Mouse (Mus musculus) forebrain, embryonic 16.5 days (tissue): ENCODE measurements around the gene Lama5. TPM values are rescaled to one million over a fixed set of nuclear protein-coding genes. Genes with fewer than 3 reads are reported as not detected.

Source experiments
- ATAC-seq: fragments of 200-750 bp; cut with Nextera tagmentation; 2 replicates; pipeline ENCODE4 v1.8.0; 2017; ENCODE audit warnings: mild to moderate bottlenecking, moderate library complexity
- H3K27ac ChIP-seq: fragments of 300-500 bp; sonication (generic); 2 replicates; pipeline ENCODE4 v1.5.1; 2014; ENCODE audit warnings: low read length, control low read depth
- H3K27me3 ChIP-seq: fragments of 300-500 bp; sonication (generic); replicated peaks from 2 replicates; pipeline ENCODE4 v1.6.1; 2014; ENCODE audit warnings: low read length; ENCODE audit not compliant: control insufficient read depth, insufficient read depth
- H3K36me3 ChIP-seq: fragments of 300-500 bp; sonication (generic); 2 replicates; pipeline ENCODE4 v1.6.1; 2014; ENCODE audit not compliant: control insufficient read depth, insufficient read depth
- H3K4me1 ChIP-seq: fragments of 300-500 bp; sonication (generic); replicated peaks from 2 replicates; pipeline ENCODE4 v1.6.1; 2014; ENCODE audit warnings: low read length; ENCODE audit not compliant: control insufficient read depth, insufficient read depth
- H3K4me2 ChIP-seq: fragments of 300-500 bp; sonication (generic); 2 replicates; pipeline ENCODE4 v1.6.1; 2014; ENCODE audit warnings: mild to moderate bottlenecking, low read length, control low read depth
- H3K4me3 ChIP-seq: fragments of 300-500 bp; sonication (generic); replicated peaks from 2 replicates; pipeline ENCODE4 v1.5.1; 2014; ENCODE audit warnings: mild to moderate bottlenecking, low read length, control low read depth
- H3K9ac ChIP-seq: fragments of 300-500 bp; sonication (generic); replicated peaks from 2 replicates; pipeline ENCODE4 v1.6.1; 2014; ENCODE audit warnings: low read depth, low read length, control low read depth
- H3K9me3 ChIP-seq: fragments of 300-500 bp; sonication (generic); 2 replicates; pipeline ENCODE4 v1.6.1; 2016; ENCODE audit warnings: low read length; ENCODE audit not compliant: control insufficient read depth
- WGBS: fragments of 180-500 bp; shearing (Covaris S2); extraction: QIAGEN DNeasy Blood & Tissue Kit; methylation state at CpG from one replicate; pipeline ENCODE4 v1.1.7; 2014; 5-methylcytosine and 5-hydroxymethylcytosine counted together
- polyA plus RNA-seq: library from polyadenylated mRNA; unstranded; fragments of >200 nt; fragmentation: Nextera tagmentation; extraction: Ambion mirVana; gene quantifications from 2 replicates; pipeline ENCODE4 v1.2.1, GENCODE M21; 2015

Lama5 gene
- polyA plus RNA-seq, 1 experiment from 2014 or later = 3.2 TPM

DNA sequence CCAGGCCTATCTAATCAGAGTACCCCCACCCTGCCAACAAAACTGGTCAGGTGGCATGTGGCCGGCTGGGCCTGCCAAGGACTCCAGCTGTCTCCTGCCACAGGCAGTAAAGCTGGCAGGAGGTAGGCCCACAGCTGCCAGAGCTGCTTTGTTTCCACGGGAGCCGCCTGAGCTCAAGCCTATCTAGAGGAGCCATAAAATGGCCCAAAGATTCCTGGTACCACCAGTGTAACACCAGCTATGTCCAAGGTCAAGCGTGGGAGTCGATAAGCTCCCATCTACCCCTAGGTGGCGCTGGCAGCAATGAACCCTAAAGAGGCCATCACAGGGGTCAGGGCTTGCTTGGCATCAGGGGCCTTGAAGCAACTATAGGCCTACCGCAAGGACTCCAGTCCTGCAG is 17.8 kb downstream of the Lama5 start:
- Histone ChIP-seq H3K9me3 (no peaks in the 10 kb centered on the region; the same call in 1 of the 2 replicates), H3K36me3 (no peaks in the 10 kb centered on the region), H3K9ac (no peak overlapping the region), H3K4me3 (no peak overlapping the region), H3K4me2 (no peak overlapping the region), H3K27ac (no peak overlapping the region), H3K27me3 (no peaks in the 10 kb centered on the region), H3K4me1 (peaks cover 5% of the 10 kb centered on the region; the same call in 1 of the 2 replicates)
- 58% methylated on average over 7 of the region's 7 CpGs for WGBS
- peak; percentile 59 for ATAC-seq

DNA sequence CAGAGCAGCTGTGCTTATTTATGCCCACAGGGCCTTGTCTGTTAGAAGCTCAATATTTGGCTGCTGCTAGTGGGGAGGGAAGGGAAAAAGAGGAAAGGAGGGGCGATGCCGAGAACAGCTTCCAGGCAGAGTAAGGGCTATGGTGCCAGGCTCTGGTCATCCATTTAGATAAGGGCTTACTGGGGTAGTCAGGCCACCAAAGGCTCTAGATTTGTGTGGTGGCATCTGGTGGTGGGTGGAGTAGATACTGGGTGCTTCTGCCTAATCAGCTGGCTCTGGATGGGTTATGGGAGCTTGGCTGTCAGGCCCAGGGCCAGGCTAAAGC is 19.7 kb downstream of the Lama5 start:
- Histone ChIP-seq H3K4me1 (peaks cover 5% of the 10 kb centered on the region; the same call in 1 of the 2 replicates), H3K36me3 (no peaks in the 10 kb centered on the region), H3K4me3 (no peak overlapping the region), H3K27me3 (no peaks in the 10 kb centered on the region), H3K27ac (no peak overlapping the region; the same call in 1 of the 2 replicates), H3K9ac (no peak overlapping the region), H3K4me2 (no peak overlapping the region), H3K9me3 (no peaks in the 10 kb centered on the region)
- WGBS = 75% methylated on average over 2 of the region's 2 CpGs
- no peak for ATAC-seq

DNA sequence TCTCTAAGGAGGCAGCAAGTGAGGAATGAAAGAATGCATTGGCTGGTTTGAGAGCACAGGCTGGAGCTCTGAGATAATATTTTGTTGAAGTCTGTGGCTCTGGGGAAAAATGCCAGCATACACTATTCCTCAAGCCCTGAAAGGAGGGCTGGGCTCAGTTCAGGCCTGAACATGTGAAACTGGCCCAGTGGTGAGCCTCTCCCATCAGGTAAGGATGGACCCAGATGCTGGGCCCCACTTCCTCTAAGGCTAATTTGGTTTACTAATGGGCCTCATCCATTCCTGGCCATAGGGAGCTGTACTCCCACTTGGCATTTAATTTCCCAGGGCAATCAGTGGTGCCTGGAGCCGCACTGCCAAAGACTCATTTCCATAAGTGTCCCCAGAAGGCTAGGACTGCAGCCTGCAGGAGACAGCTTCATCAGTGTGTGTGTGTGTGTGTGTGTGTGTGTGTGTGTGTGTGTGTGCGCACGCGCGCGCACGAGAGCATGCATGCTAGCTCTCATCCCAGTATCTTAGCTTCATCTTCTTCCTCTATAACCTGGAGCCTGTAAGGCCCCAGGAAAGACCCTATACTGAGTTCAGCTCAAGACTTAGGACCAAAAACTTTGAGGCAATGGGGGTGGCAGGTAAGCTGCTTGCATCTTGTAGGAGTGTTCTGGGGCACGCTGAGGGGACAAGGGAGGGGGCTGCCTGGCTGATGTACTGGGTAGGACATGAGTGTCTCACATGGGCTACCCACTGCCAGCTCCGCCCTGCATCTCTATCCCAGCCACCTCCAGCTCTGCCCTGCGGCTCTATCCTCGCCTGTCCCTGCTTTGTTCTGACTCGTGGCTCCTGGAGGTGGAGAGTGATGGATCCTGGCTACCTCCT is 20.3 kb downstream of the Lama5 start:
- no peaks in the 10 kb centered on the region for H3K36me3 ChIP-seq
- ATAC-seq = 0 out of 2 replicates have a peak, but pooled peaks have one; percentile 34
- H3K9me3 ChIP-seq = no peaks in the 10 kb centered on the region
- no peak overlapping the region for H3K9ac ChIP-seq
- no peak overlapping the region; the same call in 1 of the 2 replicates for H3K27ac ChIP-seq
- H3K4me2 ChIP-seq = no peak overlapping the region
- no peaks in the 10 kb centered on the region for H3K27me3 ChIP-seq
- whole genome bisulfite sequencing = 74% methylated on average over 12 of the region's 12 CpGs
- peaks cover 5% of the 10 kb centered on the region; the same call in 1 of the 2 replicates for H3K4me1 ChIP-seq
- no peak overlapping the region for H3K4me3 ChIP-seq

DNA sequence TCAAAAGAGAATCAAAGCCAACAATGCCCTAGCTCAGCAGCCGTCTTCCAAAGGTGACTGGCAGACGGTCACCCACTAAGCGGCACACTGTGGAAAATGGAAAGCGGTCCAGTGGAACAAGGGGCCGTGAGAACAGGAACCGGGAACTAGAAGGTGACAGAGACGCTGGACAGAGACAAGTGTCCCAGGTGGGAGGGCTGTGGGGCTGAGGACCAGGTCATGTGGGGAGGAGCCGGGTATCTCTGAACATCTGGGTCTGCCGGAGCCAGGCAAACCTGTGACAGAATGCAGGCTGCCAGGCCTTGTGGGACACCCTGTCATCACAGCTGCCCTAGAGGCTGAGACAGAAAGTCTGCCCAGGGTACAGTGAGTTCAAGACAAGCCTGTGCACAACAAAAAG is 21.2 kb downstream of the Lama5 start:
- Histone ChIP-seq H3K4me1 (peaks cover 5% of the 10 kb centered on the region; the same call in 1 of the 2 replicates), H3K27me3 (no peaks in the 10 kb centered on the region), H3K27ac (no peak overlapping the region), H3K4me2 (no peak overlapping the region), H3K4me3 (no peak overlapping the region), H3K36me3 (no peaks in the 10 kb centered on the region), H3K9me3 (no peaks in the 10 kb centered on the region), H3K9ac (no peak overlapping the region)
- ATAC-seq = no peak
- 90% methylated on average over 9 of the region's 9 CpGs for WGBS

DNA sequence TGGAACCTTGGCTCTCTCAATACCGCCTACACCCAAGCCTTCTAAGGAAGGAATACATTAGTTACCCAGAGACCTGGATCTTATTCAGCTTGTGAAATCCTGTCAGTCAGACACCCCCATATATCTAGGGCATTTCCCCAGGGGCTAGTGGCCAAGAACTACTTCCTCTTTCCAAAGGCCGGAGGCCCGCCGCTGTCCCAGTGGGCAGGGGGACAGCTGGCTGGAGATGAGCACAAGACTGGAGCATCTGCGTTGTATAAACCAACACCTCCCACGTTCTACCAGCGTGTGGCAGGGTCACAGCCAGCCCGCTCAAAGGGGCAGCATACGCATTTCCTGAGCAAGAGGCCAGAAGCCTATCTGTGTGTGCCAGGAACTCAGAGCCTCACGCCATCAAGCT is 22.9 kb downstream of the Lama5 start:
- Histone ChIP-seq H3K9ac (no peak overlapping the region), H3K27me3 (no peaks in the 10 kb centered on the region), H3K4me1 (peaks cover 5% of the 10 kb centered on the region; the same call in 1 of the 2 replicates), H3K4me3 (no peak overlapping the region), H3K36me3 (no peaks in the 10 kb centered on the region), H3K9me3 (no peaks in the 10 kb centered on the region), H3K4me2 (no peak overlapping the region), H3K27ac (no peak overlapping the region)
- WGBS = 86% methylated on average over 10 of the region's 10 CpGs
- no peak for ATAC-seq

DNA sequence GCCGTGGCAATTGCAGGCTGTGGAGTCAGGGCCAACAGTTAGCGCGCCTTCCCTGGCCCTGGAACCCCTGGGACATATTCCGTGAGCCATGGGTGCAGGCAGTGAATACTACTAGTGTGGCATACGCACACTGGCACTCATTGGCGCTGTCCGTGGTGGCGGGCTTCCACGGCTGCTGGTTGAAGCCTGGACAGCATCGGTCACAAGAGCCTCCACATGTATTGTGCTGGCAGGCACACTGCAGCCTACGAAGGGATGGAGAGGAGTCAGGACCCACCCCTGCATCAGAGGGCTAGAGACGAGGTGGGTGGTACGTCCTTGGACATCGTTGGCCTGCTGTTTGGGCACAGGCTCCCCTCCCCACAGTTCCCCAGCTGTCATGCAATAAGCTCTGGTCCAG is 23.4 kb downstream of the Lama5 start:
- H3K4me2 ChIP-seq = no peak overlapping the region
- WGBS = 92% methylated on average over 14 of the region's 14 CpGs
- H3K4me1 ChIP-seq = peaks cover 9% of the 10 kb centered on the region
- no peak overlapping the region for H3K4me3 ChIP-seq
- ATAC-seq = no peak
- no peaks in the 10 kb centered on the region for H3K9me3 ChIP-seq
- H3K36me3 ChIP-seq = no peaks in the 10 kb centered on the region
- no peaks in the 10 kb centered on the region for H3K27me3 ChIP-seq
- no peak overlapping the region for H3K9ac ChIP-seq
- no peak overlapping the region for H3K27ac ChIP-seq

DNA sequence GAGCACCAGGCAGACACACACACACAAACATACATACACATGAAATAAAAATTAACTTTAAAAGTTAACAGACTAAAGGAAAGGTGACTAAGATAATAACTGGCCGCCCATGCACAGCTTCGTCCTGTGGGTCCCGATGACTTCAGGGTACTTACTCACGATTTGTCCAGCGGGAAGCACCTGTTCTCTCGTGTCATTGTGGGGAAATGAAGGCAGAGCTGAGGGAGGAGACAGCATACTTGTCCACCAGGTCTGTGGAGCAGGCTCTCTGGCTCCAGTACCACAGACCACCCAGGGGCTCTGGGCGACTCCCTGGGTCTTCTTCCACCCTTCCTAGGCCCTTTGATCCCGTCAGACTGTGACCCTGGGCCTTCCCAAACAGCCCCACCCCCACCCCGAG is 24.4 kb downstream of the Lama5 start:
- H3K36me3 ChIP-seq = no peaks in the 10 kb centered on the region
- ATAC-seq = no peak
- H3K4me1 ChIP-seq = peaks cover 11% of the 10 kb centered on the region
- H3K9me3 ChIP-seq = no peaks in the 10 kb centered on the region
- H3K9ac ChIP-seq = no peak overlapping the region
- H3K4me2 ChIP-seq = no peak overlapping the region
- whole genome bisulfite sequencing = 80% methylated on average over 9 of the region's 9 CpGs
- H3K27ac ChIP-seq = no peak overlapping the region
- H3K4me3 ChIP-seq = no peak overlapping the region
- no peaks in the 10 kb centered on the region for H3K27me3 ChIP-seq

DNA sequence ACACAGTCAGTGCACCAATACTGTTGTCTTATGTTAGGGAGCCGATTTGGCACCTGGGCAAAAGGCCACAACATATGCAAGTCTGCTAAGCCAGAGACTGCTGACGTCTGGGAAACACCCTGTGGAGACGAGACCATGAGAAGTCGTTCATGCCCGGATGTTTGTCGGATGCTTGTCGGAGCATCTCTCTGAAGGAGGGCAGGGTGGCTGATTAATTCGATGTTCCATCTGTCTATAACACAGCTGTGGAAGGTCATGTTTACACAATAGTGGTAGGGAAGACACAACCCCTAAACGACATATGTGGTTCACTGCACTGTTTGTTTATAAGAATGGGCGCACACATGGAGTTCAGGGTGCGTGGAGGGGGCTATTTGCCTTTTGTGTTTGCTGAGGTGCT is 25.0 kb downstream of the Lama5 start:
- Histone ChIP-seq H3K4me2 (no peak overlapping the region), H3K9ac (no peak overlapping the region), H3K36me3 (no peaks in the 10 kb centered on the region), H3K4me1 (peaks cover 11% of the 10 kb centered on the region), H3K4me3 (no peak overlapping the region), H3K27me3 (no peaks in the 10 kb centered on the region), H3K27ac (no peak overlapping the region), H3K9me3 (no peaks in the 10 kb centered on the region)
- ATAC-seq = no peak
- WGBS = 59% methylated on average over 11 of the region's 11 CpGs

DNA sequence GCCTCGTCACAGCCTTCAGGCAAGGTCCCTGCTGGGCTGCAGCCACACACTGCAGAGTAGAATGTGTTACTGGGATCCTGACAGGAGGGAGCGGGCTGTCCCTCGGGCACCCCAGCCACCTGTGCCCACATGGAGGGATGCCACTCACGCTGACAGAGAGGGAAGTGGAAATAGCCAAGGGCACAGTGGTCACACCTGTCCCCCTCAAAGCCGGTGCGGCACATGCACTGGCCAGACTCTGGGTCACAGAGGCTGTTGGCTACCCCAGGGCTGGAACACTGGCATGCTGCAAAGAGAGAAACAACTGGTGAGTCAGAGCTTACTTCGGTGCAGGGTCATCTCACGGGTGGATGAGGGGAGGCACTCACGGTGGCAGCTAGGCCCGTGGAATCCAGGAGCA is 26.9 kb downstream of the Lama5 start:
- peaks cover 6% of the 10 kb centered on the region for H3K4me1 ChIP-seq
- no peaks in the 10 kb centered on the region for H3K27me3 ChIP-seq
- H3K4me2 ChIP-seq = no peak overlapping the region
- no peak overlapping the region for H3K4me3 ChIP-seq
- no peak for ATAC-seq
- H3K9ac ChIP-seq = no peak overlapping the region
- 90% methylated on average over 10 of the region's 10 CpGs for WGBS
- H3K9me3 ChIP-seq = no peaks in the 10 kb centered on the region
- no peaks in the 10 kb centered on the region for H3K36me3 ChIP-seq
- no peak overlapping the region for H3K27ac ChIP-seq
